Mouse (Mus musculus) urinary bladder, adult 2 months (tissue): Measurements from ENCODE around the gene Hs3st2. TPM values are rescaled to one million over a fixed set of nuclear protein-coding genes. Genes with fewer than 3 reads are reported as not detected.

ENCODE experiments used
- DNase-seq: peaks from one replicate; pipeline ENCODE4 v3.0.0; 2022; ENCODE audit warnings: low spot score
- polyA plus RNA-seq: library from polyadenylated mRNA; depleted of rRNA; stranded (reverse); fragments of >200 nt; gene quantifications from 2 replicates; pipeline ENCODE4 v1.2.3, GENCODE M21; 2012

Hs3st2 gene
- polyA plus RNA-seq, 1 experiment = 0.10 TPM

GRCm38 (mm10) chr7:121458075-121458474, 66.4 kb downstream of the Hs3st2 start:
- no peak for DNase-seq

- no peak for DNase-seq
Observed at GRCm38 (mm10) chr7:121460626-121461025, 69.0 kb downstream of the Hs3st2 start.

GRCm38 (mm10) chr7:121464441-121464840, 72.8 kb downstream of the Hs3st2 start:
- DNase-seq = no peak

GRCm38 (mm10) chr7:121465111-121465510, 73.5 kb downstream of the Hs3st2 start:
- DNase-seq = no peak

GRCm38 (mm10) chr7:121466331-121466730, 74.7 kb downstream of the Hs3st2 start:
- DNase-seq = no peak

GRCm38 (mm10) chr7:121469435-121469834, 77.8 kb downstream of the Hs3st2 start:
- DNase-seq = no peak

- no peak for DNase-seq
Observed at GRCm38 (mm10) chr7:121478302-121478701, 86.6 kb downstream of the Hs3st2 start.

GRCm38 (mm10) chr7:121480106-121480505, 88.4 kb downstream of the Hs3st2 start:
- no peak for DNase-seq

- DNase-seq = no peak
Observed at GRCm38 (mm10) chr7:121484590-121484989, 92.9 kb downstream of the Hs3st2 start.

GRCm38 (mm10) chr7:121485266-121485665, 93.6 kb downstream of the Hs3st2 start:
- DNase-seq = no peak

GRCm38 (mm10) chr7:121487291-121487690, 95.6 kb downstream of the Hs3st2 start:
- DNase-seq = no peak

GRCm38 (mm10) chr7:121489401-121489800, 97.7 kb downstream of the Hs3st2 start:
- no peak for DNase-seq

GRCm38 (mm10) chr7:121491455-121492005, 99.9 kb downstream of the Hs3st2 start:
- no peak for DNase-seq

- DNase-seq = no peak
Observed at GRCm38 (mm10) chr7:121500516-121500915, 108.9 kb downstream of the Hs3st2 start.

GRCm38 (mm10) chr7:121501666-121502065, 110.0 kb downstream of the Hs3st2 start:
- DNase-seq = no peak

GRCm38 (mm10) chr7:121516727-121517126, 125.1 kb downstream of the Hs3st2 start:
- DNase-seq = no peak

- DNase-seq = no peak
Observed at GRCm38 (mm10) chr7:121517165-121517591, 125.5 kb downstream of the Hs3st2 start.

GRCm38 (mm10) chr7:121522125-121522524, 130.5 kb downstream of the Hs3st2 start:
- no peak for DNase-seq

GRCm38 (mm10) chr7:121529023-121529422, 137.4 kb downstream of the Hs3st2 start:
- no peak for DNase-seq

GRCm38 (mm10) chr7:121533639-121534038, 142.0 kb downstream of the Hs3st2 start:
- DNase-seq = no peak

- DNase-seq = no peak
Observed at GRCm38 (mm10) chr7:121534386-121534785, 142.7 kb downstream of the Hs3st2 start.

GRCm38 (mm10) chr7:121535987-121536386, 144.3 kb downstream of the Hs3st2 start:
- DNase-seq = no peak

GRCm38 (mm10) chr7:121539405-121540275, 148.0 kb downstream of the Hs3st2 start:
- DNase-seq = no peak
